Mouse (Mus musculus) adrenal gland, postnatal 14 days (tissue): ENCODE data around the gene Tgfbr3l. TPM values are rescaled to one million over a fixed set of nuclear protein-coding genes. Genes with fewer than 3 reads are reported as not detected.
A peak's percentile ranks its signal among the peaks of the same experiment; 100 is the strongest.
"Not testable (repeated sequence)": the region's sequence is repeated elsewhere in the genome, so short reads cannot be mapped to it uniquely, and the experiment has no call there.

Experiments used
- DNase-seq: peaks from one replicate; pipeline ENCODE4 v3.0.0; 2021; ENCODE audit warnings: mixed read lengths
- total RNA-seq: library from RNA; stranded (reverse); gene quantifications from 2 replicates; pipeline ENCODE4 v1.2.3, GENCODE M21; 2021

Gene Tgfbr3l
- total RNA-seq, 1 experiment from 2014 or later = 12.2 TPM

GRCm38 (mm10) chr8:4237814-4238433, 10.1 kb upstream of the Tgfbr3l start:
- DNase-seq = peak; percentile 70

GRCm38 (mm10) chr8:4238434-4239192, 9.4 kb upstream of the Tgfbr3l start, which contains the start of the genes Map2k7 and Gm49320:
TSS of gene Map2k7 (plus strand) at chr8:4238740.
TSS of gene Gm49320 (plus strand) at chr8:4238865.
- peak; percentile 100 for DNase-seq

GRCm38 (mm10) chr8:4239193-4239890, 8.7 kb upstream of the Tgfbr3l start:
- DNase-seq = no peak

- no peak for DNase-seq
Measured at GRCm38 (mm10) chr8:4245061-4245460, 3.0 kb upstream of the Tgfbr3l start.

GRCm38 (mm10) chr8:4245737-4246136, 2.3 kb upstream of the Tgfbr3l start:
- DNase-seq = peak; percentile 21

- no peak for DNase-seq
Measured at GRCm38 (mm10) chr8:4247241-4247640, 773 bp upstream of the Tgfbr3l start.

- DNase-seq = peak; percentile 76
Measured at GRCm38 (mm10) chr8:4249213-4249612, 1.2 kb downstream of the Tgfbr3l start.

GRCm38 (mm10) chr8:4250306-4250970, 2.4 kb downstream of the Tgfbr3l start:
- peak; percentile 94 for DNase-seq

- DNase-seq = peak; percentile 29
Measured at GRCm38 (mm10) chr8:4252116-4252760, 4.2 kb downstream of the Tgfbr3l start.

- DNase-seq = peak; percentile 98
Measured at GRCm38 (mm10) chr8:4252934-4253841, 5.2 kb downstream of the Tgfbr3l start, which contains the start of gene Snapc2. TSS of gene Snapc2 (plus strand) at chr8:4253080.

GRCm38 (mm10) chr8:4254001-4254400, 6.0 kb downstream of the Tgfbr3l start:
- DNase-seq = peak; percentile 77

- not testable (repeated sequence) for DNase-seq
Measured at GRCm38 (mm10) chr8:4255471-4255870, 7.5 kb downstream of the Tgfbr3l start.

- no peak for DNase-seq
Measured at GRCm38 (mm10) chr8:4256911-4257310, 8.9 kb downstream of the Tgfbr3l start.

GRCm38 (mm10) chr8:4257350-4257749, 9.3 kb downstream of the Tgfbr3l start:
- no peak for DNase-seq

- peak; percentile 90 for DNase-seq
Measured at GRCm38 (mm10) chr8:4258233-4258632, 10.2 kb downstream of the Tgfbr3l start.

GRCm38 (mm10) chr8:4258678-4259077, 10.7 kb downstream of the Tgfbr3l start:
- peak; percentile 67 for DNase-seq

- DNase-seq = peak; percentile 98
Measured at GRCm38 (mm10) chr8:4259125-4259804, 11.3 kb downstream of the Tgfbr3l start, which contains the start of gene Ctxn1. TSS of gene Ctxn1 (minus strand) at chr8:4259274.

- DNase-seq = no peak
Measured at GRCm38 (mm10) chr8:4259805-4260170, 11.8 kb downstream of the Tgfbr3l start.

GRCm38 (mm10) chr8:4263105-4263791, 15.2 kb downstream of the Tgfbr3l start:
- no peak for DNase-seq
